Mouse (Mus musculus) liver, embryonic 15.5 days (tissue): ENCODE data around the gene Dyrk3. TPM values are rescaled to one million over a fixed set of nuclear protein-coding genes. Genes with fewer than 3 reads are reported as not detected.
"Not testable (repeated sequence)": the region's sequence is repeated elsewhere in the genome, so short reads cannot be mapped to it uniquely, and the experiment has no call there.

ENCODE experiments used
- ATAC-seq: fragments of 200-750 bp; cut with Nextera tagmentation; 2 replicates; pipeline ENCODE4 v1.8.0; 2017; ENCODE audit warnings: moderate number of reproducible peaks, mild to moderate bottlenecking, moderate library complexity; ENCODE audit not compliant: insufficient read depth
- H3K27ac ChIP-seq: fragments of 300-500 bp; sonication (generic); replicated peaks from 2 replicates; pipeline ENCODE4 v1.5.1; 2015; ENCODE audit warnings: mild to moderate bottlenecking, inconsistent platforms
- H3K27me3 ChIP-seq: fragments of 300-500 bp; sonication (generic); 2 replicates; pipeline ENCODE4 v1.6.1; 2015; ENCODE audit warnings: mild to moderate bottlenecking, inconsistent platforms
- H3K36me3 ChIP-seq: fragments of 300-500 bp; sonication (generic); replicated peaks from 2 replicates; pipeline ENCODE4 v1.6.1; 2015; ENCODE audit warnings: moderate library complexity, mild to moderate bottlenecking, inconsistent platforms
- H3K4me1 ChIP-seq: fragments of 300-500 bp; sonication (generic); replicated peaks from 2 replicates; pipeline ENCODE4 v1.6.1; 2015; ENCODE audit warnings: inconsistent platforms
- H3K4me2 ChIP-seq: fragments of 300-500 bp; sonication (generic); 2 replicates; pipeline ENCODE4 v1.6.1; 2015; ENCODE audit warnings: moderate library complexity, mild to moderate bottlenecking, inconsistent platforms
- H3K4me3 ChIP-seq: fragments of 300-500 bp; sonication (generic); replicated peaks from 2 replicates; pipeline ENCODE4 v1.5.1; 2015; ENCODE audit warnings: mild to moderate bottlenecking, inconsistent platforms
- H3K9ac ChIP-seq: fragments of 300-500 bp; sonication (generic); 2 replicates; pipeline ENCODE4 v1.6.1; 2015; ENCODE audit warnings: moderate library complexity, mild to moderate bottlenecking, inconsistent platforms
- H3K9me3 ChIP-seq: fragments of 300-500 bp; sonication (generic); replicated peaks from 2 replicates; pipeline ENCODE4 v1.6.1; 2016; ENCODE audit warnings: inconsistent platforms
- WGBS: fragments of 180-500 bp; shearing (Covaris S2); methylation state at CpG from one replicate; pipeline ENCODE4 v1.1.7; 2015; ENCODE audit warnings: mixed read lengths; ENCODE audit not compliant: insufficient replicate concordance; 5-methylcytosine and 5-hydroxymethylcytosine counted together
- polyA plus RNA-seq: library from polyadenylated mRNA; unstranded; fragments of >200 nt; fragmentation: Nextera tagmentation; extraction: Ambion mirVana; gene quantifications from 2 replicates; pipeline ENCODE4 v1.2.1, GENCODE M21; 2015

Gene Dyrk3
- polyA plus RNA-seq, 1 experiment from 2014 or later = 16.6 TPM

GRCm38 (mm10) chr1:131153018-131153629, 15.0 kb upstream of the Dyrk3 start, which contains the start of gene Eif2d:
TSS of gene Eif2d (plus strand) at chr1:131153181.
- Histone ChIP-seq H3K4me1 (peaks cover 21% of the 10 kb centered on the region), H3K27ac (peak within 1 kb of the TSS; percentile 66; the same call in 1 of the 2 replicates), H3K9me3 (no peaks in the 10 kb centered on the region), H3K4me3 (peak within 1 kb of the TSS; percentile 75), H3K27me3 (no peaks in the 10 kb centered on the region), H3K9ac (peak within 1 kb of the TSS; percentile 75), H3K4me2 (peak within 1 kb of the TSS; percentile 82), H3K36me3 (peaks cover 7% of the 10 kb centered on the region)
- 1% methylated on average over 27 of the region's 27 CpGs for WGBS
- ATAC-seq = peak; percentile 97

- Histone ChIP-seq H3K4me2 (no peak overlapping the region), H3K4me1 (peaks cover 17% of the 10 kb centered on the region), H3K27ac (no peak overlapping the region), H3K4me3 (no peak overlapping the region), H3K27me3 (no peaks in the 10 kb centered on the region), H3K9ac (no peak overlapping the region), H3K36me3 (no peaks in the 10 kb centered on the region), H3K9me3 (no peaks in the 10 kb centered on the region)
- ATAC-seq = no peak
- WGBS = 55% methylated on average over 1 of the region's 1 CpGs
Observed at GRCm38 (mm10) chr1:131149496-131149895, 11.4 kb upstream of the Dyrk3 start.

GRCm38 (mm10) chr1:131146181-131146614, 8.1 kb upstream of the Dyrk3 start:
- Histone ChIP-seq H3K27ac (no peak overlapping the region), H3K27me3 (no peaks in the 10 kb centered on the region), H3K4me3 (no peak overlapping the region), H3K9ac (no peak overlapping the region), H3K36me3 (no peaks in the 10 kb centered on the region), H3K4me1 (no peaks in the 10 kb centered on the region), H3K4me2 (no peak overlapping the region), H3K9me3 (no peaks in the 10 kb centered on the region)
- ATAC-seq = no peak
- WGBS = 16% methylated on average over 3 of the region's 3 CpGs

- not testable (repeated sequence) for H3K27me3 ChIP-seq, ATAC-seq, H3K4me3 ChIP-seq, H3K4me1 ChIP-seq, H3K9me3 ChIP-seq, H3K36me3 ChIP-seq, H3K27ac ChIP-seq, H3K9ac ChIP-seq, H3K4me2 ChIP-seq
- WGBS = 33% methylated on average over 3 of the region's 3 CpGs
Observed at GRCm38 (mm10) chr1:131145222-131145621, 7.1 kb upstream of the Dyrk3 start.

GRCm38 (mm10) chr1:131142472-131142871, 4.3 kb upstream of the Dyrk3 start:
- Histone ChIP-seq H3K27ac (no peak overlapping the region), H3K4me2 (no peak overlapping the region), H3K4me1 (peaks cover 14% of the 10 kb centered on the region), H3K36me3 (no peaks in the 10 kb centered on the region), H3K9me3 (no peaks in the 10 kb centered on the region), H3K9ac (no peak overlapping the region), H3K27me3 (no peaks in the 10 kb centered on the region), H3K4me3 (no peak overlapping the region)
- 54% methylated on average over 1 of the region's 1 CpGs for WGBS
- no peak for ATAC-seq

- Histone ChIP-seq H3K9me3 (no peaks in the 10 kb centered on the region), H3K9ac (no peak overlapping the region), H3K27ac (no peak overlapping the region), H3K4me1 (peaks cover 19% of the 10 kb centered on the region), H3K4me3 (no peak overlapping the region), H3K4me2 (no peak overlapping the region), H3K36me3 (no peaks in the 10 kb centered on the region), H3K27me3 (no peaks in the 10 kb centered on the region)
- 33% methylated on average over 2 of the region's 2 CpGs for WGBS
- no peak for ATAC-seq
Observed at GRCm38 (mm10) chr1:131141449-131141848, 3.3 kb upstream of the Dyrk3 start.

GRCm38 (mm10) chr1:131139102-131140095, 1.3 kb upstream of the Dyrk3 start:
- peaks cover 35% of the 10 kb centered on the region for H3K4me1 ChIP-seq
- peaks cover under 1% of the 10 kb centered on the region for H3K36me3 ChIP-seq
- ATAC-seq = no peak
- H3K4me3 ChIP-seq = peak overlapping the region; percentile 94
- H3K9me3 ChIP-seq = no peaks in the 10 kb centered on the region
- no peaks in the 10 kb centered on the region for H3K27me3 ChIP-seq
- H3K9ac ChIP-seq = peak overlapping the region; percentile 89
- peak overlapping the region; percentile 90 for H3K4me2 ChIP-seq
- 58% methylated on average over 11 of the region's 11 CpGs for WGBS
- H3K27ac ChIP-seq = peak overlapping the region; percentile 94

GRCm38 (mm10) chr1:131137717-131138118, 422 bp downstream of the Dyrk3 start:
- Histone ChIP-seq H3K9ac (peak overlapping the region; percentile 89), H3K27ac (peak overlapping the region; percentile 94), H3K4me3 (peak overlapping the region; percentile 94), H3K36me3 (peaks cover 13% of the 10 kb centered on the region), H3K9me3 (no peaks in the 10 kb centered on the region), H3K27me3 (no peaks in the 10 kb centered on the region), H3K4me2 (peak overlapping the region; percentile 90), H3K4me1 (peaks cover 41% of the 10 kb centered on the region)
- ATAC-seq = peak; percentile 77
- WGBS = 0% methylated on average over 36 of the region's 36 CpGs

- ATAC-seq = no peak
- peak overlapping the region; percentile 90 for H3K4me2 ChIP-seq
- peaks cover 20% of the 10 kb centered on the region for H3K36me3 ChIP-seq
- no peaks in the 10 kb centered on the region for H3K9me3 ChIP-seq
- H3K27me3 ChIP-seq = no peaks in the 10 kb centered on the region
- peak overlapping the region; percentile 89 for H3K9ac ChIP-seq
- H3K27ac ChIP-seq = peak overlapping the region; percentile 84
- H3K4me1 ChIP-seq = peaks cover 41% of the 10 kb centered on the region
- peak overlapping the region; percentile 94 for H3K4me3 ChIP-seq
- 14% methylated on average over 5 of the region's 5 CpGs for WGBS
Observed at GRCm38 (mm10) chr1:131137111-131137510, 1.0 kb downstream of the Dyrk3 start.

- peak overlapping the region; percentile 94 for H3K4me3 ChIP-seq
- peak overlapping the region; percentile 84 for H3K27ac ChIP-seq
- peaks cover 41% of the 10 kb centered on the region for H3K4me1 ChIP-seq
Observed at GRCm38 (mm10) chr1:131135960-131136629, 2.0 kb downstream of the Dyrk3 start.

More at GRCm38 (mm10) chr1:131135960-131136629, 2.0 kb downstream of the Dyrk3 start:
- Histone ChIP-seq H3K36me3 (peaks cover 22% of the 10 kb centered on the region), H3K27me3 (no peaks in the 10 kb centered on the region), H3K9ac (peak overlapping the region; percentile 89), H3K9me3 (no peaks in the 10 kb centered on the region), H3K4me2 (peak overlapping the region; percentile 90)
- WGBS = 16% methylated on average over 10 of the region's 10 CpGs
- peak; percentile 20 for ATAC-seq
